18 mouse cellular contexts compared by ENCODE assay signal in genomic region chr13:42255105-42255504, GRCm38 (mm10). TPM values are rescaled to one million over a fixed set of nuclear protein-coding genes. Genes with fewer than 3 reads are reported as not detected.
DNase-seq lines count a peak whose midpoint lies in the region; ATAC-seq and TF ChIP-seq lines count a peak whose summit lies in the region.
"Had no signal": no experiment of that assay in that cellular context is flagged by ENCODE, and none has a peak within 500 bp of the region (broad histone marks: within the 10 kb centered on the region; RNA-seq: fewer than 3 reads in every experiment).

No protein-coding gene starts in this region.

- H3K9ac ChIP-seq in lung, embryonic 16.5 days (ENCODE audit: low read length) = no peak overlapping the region
- no peak overlapping the region for H3K9ac ChIP-seq in lung, postnatal 0 days (replicated peaks; ENCODE audit: low read depth)

- no peaks in the 10 kb centered on the region for H3K27me3 ChIP-seq in lung, embryonic 16.5 days (ENCODE audit: control insufficient read depth, insufficient read depth, low read depth, low read length)
- no peaks in the 10 kb centered on the region for H3K27me3 ChIP-seq in lung, postnatal 0 days (replicated peaks; ENCODE audit: insufficient read depth, low read length)
- H3K27me3 ChIP-seq: Patski had no signal

- TF ChIP-seq EP300 in lung, postnatal 0 days (IDR thresholded peaks at IDR 0.05) = peak; percentile 96

- WGBS in lung, embryonic 16.5 days = 71% methylated on average over 1 of the region's 1 CpGs
- WGBS in lung, postnatal 0 days = 35% methylated on average over 1 of the region's 1 CpGs

- H3K9me3 ChIP-seq in lung, embryonic 16.5 days (ENCODE audit: control insufficient read depth, low read length) = peaks cover 5% of the 10 kb centered on the region; the same call in 1 of the 2 replicates
- no peaks in the 10 kb centered on the region for H3K9me3 ChIP-seq in lung, postnatal 0 days (ENCODE audit: low read length)
- H3K9me3 ChIP-seq: G1E had no signal

- no peak overlapping the region for H3K4me3 ChIP-seq in lung, embryonic 16.5 days (ENCODE audit: low read length)
- no peak overlapping the region for H3K4me3 ChIP-seq in lung, postnatal 0 days (ENCODE audit: low read depth, low read length)

- H3K4me2 ChIP-seq in lung, embryonic 16.5 days (ENCODE audit: low read depth, low read length) = no peak overlapping the region
- H3K4me2 ChIP-seq in lung, postnatal 0 days (replicated peaks; ENCODE audit: low read depth, low read length) = no peak overlapping the region

- no peak for DNase-seq in lung, postnatal 14 days
- peak; percentile 77 for DNase-seq in lung, postnatal 0 days (ENCODE audit: low spot score)
- no peak for DNase-seq in lung, adult 18-20 months
- DNase-seq: adrenal gland, adult 2 months; adrenal gland, adult 8-10 months; adrenal gland, postnatal 10 days; adrenal gland, postnatal 14 days; adrenal gland, postnatal 25 days; adrenal gland, postnatal 36 days; B cell, adult 2 months; cerebellum, adult 11 months; cerebellum, adult 11-12 months; cerebellum, adult 18-20 months had no signal

- no peaks in the 10 kb centered on the region for H3K4me1 ChIP-seq in lung, embryonic 16.5 days (replicated peaks; ENCODE audit: control insufficient read depth, insufficient read depth, low read length)
- no peaks in the 10 kb centered on the region for H3K4me1 ChIP-seq in lung, postnatal 0 days (ENCODE audit: insufficient read depth, low read depth, low read length)

- no peak overlapping the region for H3K27ac ChIP-seq in lung, embryonic 16.5 days (ENCODE audit: low read length)
- H3K27ac ChIP-seq in lung, postnatal 0 days (ENCODE audit: low read length) = peak overlapping the region; percentile 27; the same call in 1 of the 2 replicates

- TF ChIP-seq CTCF in lung, postnatal 0 days (IDR thresholded peaks at IDR 0.05) = no peak

- no peaks in the 10 kb centered on the region for H3K36me3 ChIP-seq in lung, embryonic 16.5 days (ENCODE audit: control insufficient read depth, insufficient read depth, low read length)
- H3K36me3 ChIP-seq in lung, postnatal 0 days (ENCODE audit: insufficient read depth, low read length) = no peaks in the 10 kb centered on the region
- H3K36me3 ChIP-seq: G1E had no signal

- ATAC-seq in lung, embryonic 16.5 days (ENCODE audit: low read depth) = peak; percentile 23; the same call in 1 of the 2 replicates
- ATAC-seq in lung, postnatal 0 days = peak; percentile 87
- ATAC-seq: activated CD4-positive, CD25-positive, alpha-beta regulatory T cell, adult 4 months; CD4-positive, CD25-positive, alpha-beta regulatory T cell, adult 4 months; Patski had no signal

RNA-seq across cellular contexts. Expression of gene Edn1, which starts 46.2 kb away (rescaled TPM):
- polyA plus RNA-seq in lung, embryonic 16.5 days (2015; fragmentation: Nextera tagmentation; extraction: Ambion mirVana) = 7.7 and 9.2 TPM in 2 replicates
- polyA plus RNA-seq in lung, postnatal 0 days (2015; fragmentation: Nextera tagmentation; extraction: Ambion mirVana) = 6.1 and 10.6 TPM in 2 replicates
- polyA plus RNA-seq: activated CD4-positive, CD25-positive, alpha-beta regulatory T cell, adult 4 months; CD4-positive, CD25-positive, alpha-beta regulatory T cell, adult 4 months; G1E had no signal
